Mouse (Mus musculus): ENCODE data around the gene Prr14l. TPM values are rescaled to one million over a fixed set of nuclear protein-coding genes. Genes with fewer than 3 reads are reported as not detected.
"Not testable (repeated sequence)": the region's sequence is repeated elsewhere in the genome, so short reads cannot be mapped to it uniquely, and the experiment has no call there.

Gene Prr14l
- 10 to 100 TPM; 34.2 to 34.8 TPM for total RNA-seq (2021)
- long read RNA-seq, experiment 1, partial matches to known transcripts, result 2 of 8 reads
- long read RNA-seq, experiment 1, other reads (novel, unspliced or antisense), result 6 of 8 reads
- long read RNA-seq, experiment 2, partial matches to known transcripts, result 0 of 1 reads
- long read RNA-seq, experiment 2, other reads (novel, unspliced or antisense), result 1 of 1 reads

DNA sequence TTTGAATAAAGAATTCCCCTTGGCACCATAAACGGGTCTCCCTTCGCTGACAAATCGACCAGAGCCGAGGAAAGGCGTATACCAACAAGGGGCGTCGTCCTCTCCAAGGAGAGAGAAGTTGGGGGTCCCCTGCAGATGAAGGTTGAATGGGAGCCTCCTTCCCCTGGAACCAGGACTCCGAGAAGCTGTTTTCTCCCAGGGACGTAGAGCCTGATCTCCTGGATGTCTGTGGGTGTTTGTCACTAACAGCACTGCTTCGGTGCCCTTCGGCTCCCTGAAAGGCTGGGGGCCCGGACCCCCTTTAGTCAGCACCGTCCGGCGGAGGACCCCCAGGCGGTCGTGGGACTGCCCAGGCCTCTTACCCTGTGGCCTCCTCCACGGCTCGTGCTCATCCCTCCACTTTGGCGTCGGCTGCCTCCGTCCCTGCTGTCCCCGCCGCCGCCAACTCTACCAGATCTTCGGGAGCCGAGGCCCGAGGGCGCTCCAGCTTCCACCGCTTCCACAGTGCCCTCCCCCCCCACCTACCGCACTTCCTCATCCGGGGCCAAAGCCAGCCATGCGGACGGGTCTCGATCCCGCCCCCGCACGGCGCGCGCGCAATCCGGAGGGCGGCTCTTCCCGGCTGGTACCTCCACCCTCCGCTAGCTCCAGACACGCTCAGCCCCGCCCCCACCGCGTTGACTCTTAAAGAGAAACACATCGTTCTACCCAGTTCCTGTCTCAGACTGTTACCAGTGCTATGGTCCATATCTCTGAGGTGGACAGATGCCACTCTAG is at the start of gene Prr14l:
TSS of gene Prr14l (minus strand) at position 526 of the 777 bp plus-strand sequence.
- DNase-seq, result peak; percentile 99 to 100

DNA sequence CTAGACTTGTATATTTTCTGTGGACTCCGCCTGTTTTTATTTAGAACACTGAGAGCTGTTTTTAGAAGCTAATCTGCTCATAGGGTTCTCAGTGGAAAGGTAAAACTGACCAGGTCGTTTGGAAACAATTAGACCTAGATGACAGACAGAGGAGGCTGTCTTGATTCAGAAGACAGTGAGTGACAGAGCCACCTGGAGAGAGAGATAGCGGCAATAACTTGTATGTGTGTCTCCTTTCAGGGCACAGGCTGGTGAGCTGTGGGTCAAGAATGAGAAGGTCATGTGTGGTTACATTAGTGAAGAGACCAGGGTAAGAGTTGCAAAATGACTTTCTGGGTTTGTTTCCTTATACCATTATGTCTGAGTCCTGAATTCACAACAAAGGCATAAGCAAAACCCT is 32.7 kb upstream of the Prr14l start:
- no peak for DNase-seq

- DNase-seq, result no peak
Observed at GRCm38 (mm10) chr5:32872346-32872745, 18.3 kb upstream of the Prr14l start.

DNA sequence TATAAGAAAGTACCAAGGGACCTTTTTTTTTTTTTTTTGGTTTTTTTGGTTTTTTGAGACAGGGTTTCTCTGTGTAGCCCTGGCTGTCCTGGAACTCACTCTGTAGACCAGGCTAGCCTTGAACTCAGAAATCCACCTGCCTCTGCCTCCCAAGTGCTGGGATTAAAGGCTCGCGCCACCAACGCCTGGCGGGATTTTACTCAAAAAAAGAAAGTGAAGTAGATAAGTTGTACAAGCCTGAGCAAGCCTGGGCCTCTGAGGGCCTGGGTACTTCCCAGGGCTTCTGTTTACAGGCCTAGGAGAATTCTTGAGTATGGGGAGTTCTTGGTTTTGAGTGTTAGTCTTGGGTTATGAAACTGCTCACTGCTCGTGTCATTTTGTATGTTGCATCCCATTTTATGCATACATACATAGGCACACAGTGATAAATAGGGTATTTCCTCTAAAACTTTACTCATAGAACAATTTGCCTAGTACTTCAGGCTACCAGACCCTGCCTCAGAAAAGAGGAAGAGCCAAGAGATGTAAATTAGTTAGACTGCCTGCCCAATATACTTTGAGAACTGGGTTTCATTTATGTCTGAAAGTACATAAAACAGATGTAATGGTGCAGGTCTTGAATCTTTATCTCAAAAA is 15.5 kb upstream of the Prr14l start:
- no peak for DNase-seq

GRCm38 (mm10) chr5:32863253-32864228 is 9.5 kb upstream of the Prr14l start, which contains the start of gene Depdc5:
Depdc5 (plus strand) TSS chr5:32863701.
- DNase-seq, result peak; percentile 97 to 99

- DNase-seq, result peak in 1 of 2 experiments; percentile 24
Observed at GRCm38 (mm10) chr5:32862469-32863132, 8.5 kb upstream of the Prr14l start.

- DNase-seq, result no peak
Observed at GRCm38 (mm10) chr5:32861082-32861481, 7.0 kb upstream of the Prr14l start.

- peak; percentile 64 to 71 for DNase-seq
Observed at GRCm38 (mm10) chr5:32857781-32858220, 3.7 kb upstream of the Prr14l start.

- not testable (repeated sequence) for DNase-seq
Observed at GRCm38 (mm10) chr5:32855274-32855673, 1.2 kb upstream of the Prr14l start.

DNA sequence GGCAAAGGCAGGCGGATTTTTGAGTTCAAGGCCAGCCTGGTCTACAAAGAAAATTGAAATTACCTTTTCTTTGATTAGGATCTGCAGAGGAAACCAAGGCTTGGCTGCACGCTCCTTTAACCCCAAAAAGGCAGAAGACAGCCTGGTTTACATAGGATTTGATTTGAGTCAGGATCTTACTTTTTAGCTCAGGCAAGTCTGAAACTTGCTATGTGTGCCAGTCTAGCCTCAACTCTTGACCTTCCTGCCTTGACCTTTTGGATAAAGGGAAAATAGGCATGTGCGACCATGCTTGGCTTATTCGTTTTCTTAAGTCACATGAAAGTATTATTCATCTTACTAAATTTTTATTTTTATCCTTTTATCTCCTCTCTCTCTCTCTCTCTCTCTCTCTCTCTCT is 762 bp upstream of the Prr14l start:
- DNase-seq, result no peak

DNA sequence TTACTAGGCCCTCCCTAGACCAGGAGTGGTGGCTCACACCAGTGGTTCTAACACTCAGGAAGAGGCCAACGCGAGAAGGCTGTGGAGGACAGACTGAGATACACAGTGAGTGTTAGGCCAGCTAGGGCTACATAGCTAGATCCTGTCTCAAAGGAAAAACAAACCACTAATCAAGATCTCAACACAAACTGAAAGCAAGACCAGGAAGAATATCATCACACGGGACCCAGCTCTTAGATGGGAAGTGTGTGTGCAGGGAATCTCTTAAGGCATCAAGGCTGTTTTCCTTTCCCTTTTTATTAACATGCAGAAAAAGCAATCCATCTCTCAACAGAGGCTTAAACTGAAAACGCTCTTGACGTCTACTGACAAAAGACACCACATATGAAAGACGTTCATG is 2.0 kb downstream of the Prr14l start:
- DNase-seq, result no peak

GRCm38 (mm10) chr5:32849580-32849979 is 4.5 kb downstream of the Prr14l start:
- DNase-seq, result not testable (repeated sequence)

GRCm38 (mm10) chr5:32849178-32849577 is 4.9 kb downstream of the Prr14l start:
- DNase-seq, result no peak

GRCm38 (mm10) chr5:32840029-32840428 is 14.0 kb downstream of the Prr14l start:
- DNase-seq, result no peak

DNA sequence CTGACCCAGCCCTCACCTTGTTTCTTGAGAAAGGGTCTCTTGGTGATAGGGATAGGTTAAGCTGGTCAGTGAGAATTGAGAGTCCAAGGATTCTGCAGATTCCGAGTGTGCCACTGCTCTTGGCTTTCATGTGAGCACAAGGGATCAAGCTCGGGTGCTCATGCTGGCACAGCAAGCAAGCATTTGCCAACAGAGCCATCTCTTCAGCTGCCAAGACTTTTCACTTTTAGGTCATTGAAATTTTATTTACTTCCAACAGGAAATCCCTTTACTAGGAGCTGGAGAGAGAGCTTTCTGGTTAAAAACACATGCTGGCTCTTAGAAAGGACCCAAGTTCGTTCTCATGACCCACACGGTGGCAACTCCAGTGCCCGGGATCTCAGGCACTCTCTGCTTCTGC is 17.1 kb downstream of the Prr14l start:
- no peak for DNase-seq

DNA sequence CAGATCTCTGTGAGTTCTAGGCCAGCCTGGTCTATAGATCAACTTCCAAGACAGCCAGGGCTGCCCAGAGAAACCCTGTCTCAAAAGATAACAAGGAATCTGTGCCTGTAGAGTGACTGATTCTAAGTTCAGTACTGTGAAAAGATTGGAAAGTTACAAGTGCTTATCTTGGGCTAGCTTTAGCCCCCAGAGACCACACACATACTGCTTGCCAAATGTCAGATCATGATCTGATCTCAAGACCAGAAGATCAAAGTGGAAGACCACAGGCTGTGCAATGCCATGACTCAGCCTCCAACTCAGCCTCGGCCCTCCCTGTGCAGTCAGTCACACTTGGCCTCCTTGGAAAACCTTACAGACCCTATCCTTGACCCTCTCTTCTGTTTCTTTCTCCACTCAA is 19.6 kb downstream of the Prr14l start:
- peak; percentile 35 to 57 for DNase-seq

DNA sequence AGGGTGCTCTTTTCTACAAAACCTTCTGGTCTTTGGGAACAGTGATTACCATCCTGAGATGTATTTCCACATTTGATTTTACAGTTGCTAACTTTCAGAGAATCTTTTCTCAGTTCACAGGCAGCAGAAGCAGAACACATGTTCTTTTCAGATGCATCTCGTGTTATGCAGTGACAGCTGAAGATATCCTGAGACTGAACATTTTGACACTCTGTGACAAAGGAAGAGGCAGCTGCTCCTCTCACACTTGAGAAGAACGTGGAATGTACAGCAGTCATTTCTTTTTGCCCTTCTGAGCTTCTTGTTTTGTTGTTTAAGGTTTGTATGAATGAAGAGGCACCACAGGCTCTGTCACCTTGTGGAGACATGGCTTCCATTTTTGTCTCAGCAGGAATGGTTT is 24.0 kb downstream of the Prr14l start:
- no peak for DNase-seq

GRCm38 (mm10) chr5:32828766-32829165 is 25.3 kb downstream of the Prr14l start:
- not testable (repeated sequence) for DNase-seq

DNA sequence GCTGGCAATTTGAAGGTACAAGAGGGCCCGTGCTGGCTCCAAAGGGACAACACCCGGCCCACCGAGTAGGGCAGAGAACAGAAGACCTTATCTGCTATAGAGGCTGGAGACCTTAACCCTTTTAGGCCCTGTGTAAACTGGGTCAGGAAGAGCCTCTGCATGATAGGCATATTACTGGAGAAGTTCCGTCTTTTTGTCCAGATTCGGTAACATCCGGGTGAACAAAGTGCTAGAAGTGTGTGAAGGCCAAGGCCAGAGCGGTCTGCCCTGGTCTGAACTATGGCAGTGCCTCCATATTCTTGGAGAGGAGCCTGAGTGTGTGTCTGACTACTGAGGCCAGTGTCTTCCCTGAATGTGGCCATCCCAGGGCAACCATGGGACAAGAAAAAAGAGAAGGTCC is 27.0 kb downstream of the Prr14l start, which contains the start of gene Gm20671:
TSS of gene Gm20671 (minus strand) at position 101 of the 400 bp plus-strand sequence.
- DNase-seq, result peak in 1 of 2 experiments; percentile 45

- no peak for DNase-seq
Observed at GRCm38 (mm10) chr5:32820471-32820870, 33.6 kb downstream of the Prr14l start.

- DNase-seq, result no peak
Observed at GRCm38 (mm10) chr5:32815396-32815795, 38.7 kb downstream of the Prr14l start.

Measured in adrenal gland, postnatal 36 days (tissue).